Mouse (Mus musculus) inflammation-experienced regulatory T-cells, adult 16 weeks (primary cell): ENCODE data around the gene 4932414N04Rik. TPM values are rescaled to one million over a fixed set of nuclear protein-coding genes. Genes with fewer than 3 reads are reported as not detected.

Source experiments
- polyA plus RNA-seq: library from polyadenylated mRNA; unstranded; fragments of 100-300 nt; shearing (Covaris generic); gene quantifications from one replicate; pipeline ENCODE4 v1.2.1, GENCODE M21; 2017

The 4932414N04Rik gene
- polyA plus RNA-seq, result not detected

DNA sequence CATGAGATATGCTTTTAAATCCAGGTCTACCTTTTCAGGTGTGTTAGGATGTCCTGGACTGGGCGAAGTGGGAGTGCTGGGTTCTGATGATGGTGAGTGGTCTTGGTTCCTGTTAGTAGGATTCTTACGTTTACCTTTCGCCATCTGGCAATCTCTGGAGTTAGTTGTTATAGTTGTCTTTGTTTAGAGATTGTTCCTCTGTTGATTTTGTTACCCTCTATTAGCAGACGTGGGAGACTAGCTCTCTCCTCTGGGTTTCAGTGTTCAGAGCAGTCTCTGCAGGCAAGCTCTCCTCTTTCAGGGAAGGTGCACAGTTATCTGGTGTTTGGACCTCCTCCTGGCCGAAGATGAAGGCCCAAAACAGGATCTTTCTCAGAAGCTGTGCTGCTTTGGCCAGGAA is at the start of gene 4932414N04Rik:
Gene 4932414N04Rik (plus strand): TSS at position 301 of the 400 bp plus-strand sequence.

Other genes starting within 250 kb of the 4932414N04Rik start
- gene Stk39, start 184.2 kb upstream of the 4932414N04Rik start, polyA plus RNA-seq, result 7.4 TPM
- not detected for gene 4933409G03Rik, start 74.1 kb upstream of the 4932414N04Rik start, polyA plus RNA-seq
- 8.9 TPM for gene Cers6, start 205.0 kb downstream of the 4932414N04Rik start, polyA plus RNA-seq